Mouse (Mus musculus): ENCODE measurements around the gene Rps19. TPM values are rescaled to one million over a fixed set of nuclear protein-coding genes. Genes with fewer than 3 reads are reported as not detected.

Rps19 gene
- polyA plus RNA-seq, 1 experiment, result 1,912 TPM

DNA sequence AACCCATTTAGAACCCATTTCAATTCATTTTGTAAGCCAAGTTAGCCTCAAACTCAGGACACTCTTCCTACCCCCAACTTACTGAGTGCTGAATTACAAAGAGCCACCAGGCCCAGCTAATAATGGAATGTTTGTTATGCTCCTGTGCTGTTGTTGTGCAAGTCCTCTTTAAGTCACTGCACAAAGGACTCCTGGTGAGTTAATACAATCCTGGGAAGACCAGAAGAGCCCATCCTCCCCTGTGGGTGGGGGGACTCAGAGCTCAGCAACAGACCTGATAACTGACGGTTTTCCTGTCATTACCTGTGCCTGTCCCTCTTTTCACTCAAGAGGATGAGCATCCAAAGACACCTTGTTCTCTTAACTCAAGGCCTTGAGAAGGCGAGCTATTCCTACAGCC is 4.6 kb upstream of the Rps19 start:
- TF ChIP-seq MYOG (IDR thresholded peaks at IDR 0.05; ENCODE audit: control insufficient read depth in 1 of 3, insufficient read depth in 1 of 3, insufficient read length in 2 of 3, low read depth in 2 of 3), result no peak
- TF ChIP-seq POLR2AphosphoS2 (IDR thresholded peaks at IDR 0.05; ENCODE audit: insufficient read length, low read depth), result no peak
- TF ChIP-seq MYOD1 (IDR thresholded peaks at IDR 0.05; ENCODE audit: control insufficient read depth in 1 of 3, insufficient read length in 2 of 3, low read depth in 2 of 3), result no peak
- no peak for TF ChIP-seq E2F4 (IDR thresholded peaks at IDR 0.05; ENCODE audit: insufficient read depth)
- TF ChIP-seq USF1 (IDR thresholded peaks at IDR 0.05; ENCODE audit: low read depth), result no peak
- TF ChIP-seq REST (IDR thresholded peaks at IDR 0.05; ENCODE audit: insufficient read depth, insufficient read length), result no peak
- no peak for TF ChIP-seq MAX (IDR thresholded peaks at IDR 0.05; ENCODE audit: low read depth)
- TF ChIP-seq CEBPB (IDR thresholded peaks at IDR 0.05; ENCODE audit: insufficient read depth, poor library complexity, severe bottlenecking), result no peak
- TF ChIP-seq TCF12 (IDR thresholded peaks at IDR 0.05; ENCODE audit: insufficient read depth, poor library complexity, severe bottlenecking), result no peak
- H3K79me2 ChIP-seq (ENCODE audit: control insufficient read depth, insufficient read depth), result no peaks in the 10 kb centered on the region
- H3K27me3 ChIP-seq (ENCODE audit: control insufficient read depth, insufficient read depth, insufficient read length), result peaks cover 34% of the 10 kb centered on the region
- no peak overlapping the region for H3K4me2 ChIP-seq (ENCODE audit: low read depth)
- no peaks in the 10 kb centered on the region for H3K36me3 ChIP-seq (ENCODE audit: control insufficient read depth, insufficient read depth)
- H3K4me3 ChIP-seq, result no peak overlapping the region
- H3ac ChIP-seq (ENCODE audit: control insufficient read depth, insufficient read length), result no peak overlapping the region

DNA sequence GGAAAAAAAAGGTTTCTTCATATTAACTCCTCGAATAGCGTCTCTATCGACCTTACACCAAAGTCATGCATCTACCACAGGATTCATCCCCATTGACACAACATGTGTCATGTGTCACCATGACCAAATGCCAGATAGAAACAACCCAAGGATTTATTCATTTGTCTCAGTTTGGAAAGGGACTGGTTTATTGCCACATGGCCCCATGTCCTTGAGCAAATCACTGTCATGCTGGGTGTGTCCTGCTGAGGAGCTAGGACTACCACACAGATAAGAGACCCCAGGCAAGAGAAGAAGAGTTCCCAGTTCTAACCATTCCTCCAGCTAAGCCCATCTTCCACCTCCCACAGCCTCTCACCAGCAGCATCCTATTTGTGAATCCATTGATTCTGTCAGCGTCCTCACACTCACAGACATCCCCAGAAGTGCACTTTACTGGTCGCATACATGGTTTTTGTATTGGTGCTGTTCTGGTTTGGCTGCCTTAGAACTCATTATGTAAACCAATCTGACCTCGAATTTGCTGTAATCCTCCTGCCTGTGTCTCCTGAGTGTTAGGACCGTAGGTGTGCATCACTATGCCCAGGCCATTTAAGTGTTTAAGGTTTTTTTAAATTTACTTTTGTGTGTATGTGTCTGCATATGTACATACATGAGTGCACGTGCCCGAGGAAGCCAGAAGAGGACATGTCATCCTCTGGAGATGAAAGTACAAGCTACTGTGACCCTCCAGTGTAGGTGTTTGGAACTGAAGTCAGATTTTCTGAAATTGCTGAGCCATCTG is 1.6 kb upstream of the Rps19 start:
- Histone ChIP-seq H3K4me3 (no peak overlapping the region), H3K4me2 (ENCODE audit: low read depth) (no peak overlapping the region), H3ac (ENCODE audit: control insufficient read depth, insufficient read length) (no peak overlapping the region), H3K27me3 (ENCODE audit: control insufficient read depth, insufficient read depth, insufficient read length) (peaks cover 9% of the 10 kb centered on the region), H3K79me2 (ENCODE audit: control insufficient read depth, insufficient read depth) (peaks cover 30% of the 10 kb centered on the region), H3K36me3 (ENCODE audit: control insufficient read depth, insufficient read depth) (peaks cover 23% of the 10 kb centered on the region)
- no peak for TF ChIP-seq SRF (IDR thresholded peaks at IDR 0.05; ENCODE audit: control insufficient read depth, insufficient read length, low read depth)
- TF ChIP-seq E2F4 (IDR thresholded peaks at IDR 0.05; ENCODE audit: insufficient read depth), result no peak
- TF ChIP-seq MYOD1 (IDR thresholded peaks at IDR 0.05; ENCODE audit: control insufficient read depth in 1 of 3, insufficient read length in 2 of 3, low read depth in 2 of 3), result no peak
- no peak for TF ChIP-seq USF1 (IDR thresholded peaks at IDR 0.05; ENCODE audit: low read depth)
- TF ChIP-seq MAX (IDR thresholded peaks at IDR 0.05; ENCODE audit: low read depth), result no peak
- no peak for TF ChIP-seq POLR2A (IDR thresholded peaks at IDR 0.05; ENCODE audit: insufficient read length, low read depth)
- TF ChIP-seq TCF12 (IDR thresholded peaks at IDR 0.05; ENCODE audit: insufficient read depth, poor library complexity, severe bottlenecking), result no peak
- no peak for TF ChIP-seq POLR2AphosphoS2 (IDR thresholded peaks at IDR 0.05; ENCODE audit: insufficient read length, low read depth)
- no peak for TF ChIP-seq CEBPB (IDR thresholded peaks at IDR 0.05; ENCODE audit: insufficient read depth, poor library complexity, severe bottlenecking)
- TF ChIP-seq REST (IDR thresholded peaks at IDR 0.05; ENCODE audit: insufficient read depth, insufficient read length), result no peak
- TF ChIP-seq TCF3 (IDR thresholded peaks at IDR 0.05; ENCODE audit: insufficient read length, low read depth), result no peak
- TF ChIP-seq MYOG (IDR thresholded peaks at IDR 0.05; ENCODE audit: control insufficient read depth in 1 of 3, insufficient read depth in 1 of 3, insufficient read length in 2 of 3, low read depth in 2 of 3), result no peak

GRCm38 (mm10) chr7:24884693-24885291 is 621 bp downstream of the Rps19 start:
- Histone ChIP-seq H3ac (ENCODE audit: control insufficient read depth, insufficient read length) (peak overlapping the region; percentile 99), H3K4me3 (peak overlapping the region; percentile 88), H3K27me3 (ENCODE audit: control insufficient read depth, insufficient read depth, insufficient read length) (peaks cover 4% of the 10 kb centered on the region), H3K79me2 (ENCODE audit: control insufficient read depth, insufficient read depth) (peaks cover 33% of the 10 kb centered on the region), H3K4me2 (ENCODE audit: low read depth) (peak overlapping the region; percentile 99), H3K36me3 (ENCODE audit: control insufficient read depth, insufficient read depth) (peaks cover 37% of the 10 kb centered on the region)
- TF ChIP-seq SRF (IDR thresholded peaks at IDR 0.05; ENCODE audit: control insufficient read depth, insufficient read length, low read depth), result no peak
- no peak for TF ChIP-seq TCF12 (IDR thresholded peaks at IDR 0.05; ENCODE audit: insufficient read depth, poor library complexity, severe bottlenecking)
- no peak for TF ChIP-seq MAX (IDR thresholded peaks at IDR 0.05; ENCODE audit: low read depth)
- TF ChIP-seq REST (IDR thresholded peaks at IDR 0.05; ENCODE audit: insufficient read depth, insufficient read length), result no peak
- peak; percentile 47 for TF ChIP-seq POLR2AphosphoS2 (IDR thresholded peaks at IDR 0.05; ENCODE audit: insufficient read length, low read depth)
- TF ChIP-seq E2F4 (IDR thresholded peaks at IDR 0.05; ENCODE audit: insufficient read depth), result no peak
- TF ChIP-seq CEBPB (IDR thresholded peaks at IDR 0.05; ENCODE audit: insufficient read depth, poor library complexity, severe bottlenecking), result no peak
- TF ChIP-seq TCF3 (IDR thresholded peaks at IDR 0.05; ENCODE audit: insufficient read length, low read depth), result no peak
- no peak for TF ChIP-seq USF1 (IDR thresholded peaks at IDR 0.05; ENCODE audit: low read depth)
- TF ChIP-seq MYOG (IDR thresholded peaks at IDR 0.05; ENCODE audit: control insufficient read depth in 1 of 3, insufficient read depth in 1 of 3, insufficient read length in 2 of 3, low read depth in 2 of 3), result peak in 1 of 3 experiments; percentile 11
- no peak for TF ChIP-seq MYOD1 (IDR thresholded peaks at IDR 0.05; ENCODE audit: control insufficient read depth in 1 of 3, insufficient read length in 2 of 3, low read depth in 2 of 3)
- peak; percentile 20 for TF ChIP-seq POLR2A (IDR thresholded peaks at IDR 0.05; ENCODE audit: insufficient read length, low read depth)

DNA sequence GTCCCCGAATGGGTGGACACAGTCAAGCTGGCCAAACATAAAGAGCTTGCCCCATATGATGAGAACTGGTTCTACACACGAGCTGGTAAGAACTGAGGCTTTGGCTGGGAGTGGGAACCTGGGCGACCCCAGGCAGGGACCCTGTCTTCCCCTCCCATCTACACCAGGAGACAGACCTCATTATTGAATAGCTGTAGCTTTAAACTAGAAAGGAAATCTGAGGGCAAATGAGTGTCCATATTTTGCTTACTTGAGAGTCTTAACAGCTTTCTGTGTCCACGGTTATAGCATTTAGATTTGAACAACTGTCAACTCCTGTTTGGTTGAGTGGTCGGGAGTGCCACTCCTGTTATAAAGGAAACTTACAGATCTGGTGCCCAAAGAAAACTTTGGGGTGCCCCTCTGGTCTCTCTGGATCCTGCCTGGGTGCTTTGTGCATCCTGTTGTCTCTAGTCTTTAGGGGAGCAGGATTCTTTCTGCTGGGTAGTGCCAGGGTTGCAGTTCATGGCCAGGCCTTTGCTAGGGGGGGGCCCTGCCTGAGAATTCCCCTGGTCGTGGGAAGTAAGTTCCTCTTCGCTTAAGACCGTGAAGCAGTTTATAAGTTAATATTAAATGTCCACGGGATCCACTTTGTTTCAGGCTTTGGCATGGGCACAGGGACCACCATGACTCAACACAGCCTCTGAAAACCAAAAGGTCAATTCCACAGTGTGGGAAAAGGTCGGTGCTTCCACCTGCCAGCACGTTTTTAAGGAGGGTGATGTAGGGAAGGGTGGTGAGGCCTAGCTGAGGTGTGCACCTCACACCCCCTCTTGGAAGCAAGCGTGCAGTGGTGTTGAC is 1.5 kb downstream of the Rps19 start:
- Histone ChIP-seq H3K4me2 (ENCODE audit: low read depth) (peak overlapping the region; percentile 99), H3ac (ENCODE audit: control insufficient read depth, insufficient read length) (peak overlapping the region; percentile 99), H3K79me2 (ENCODE audit: control insufficient read depth, insufficient read depth) (peaks cover 33% of the 10 kb centered on the region), H3K36me3 (ENCODE audit: control insufficient read depth, insufficient read depth) (peaks cover 43% of the 10 kb centered on the region), H3K27me3 (ENCODE audit: control insufficient read depth, insufficient read depth, insufficient read length) (no peaks in the 10 kb centered on the region), H3K4me3 (peak overlapping the region; percentile 88)
- TF ChIP-seq TCF12 (IDR thresholded peaks at IDR 0.05; ENCODE audit: insufficient read depth, poor library complexity, severe bottlenecking), result no peak
- TF ChIP-seq POLR2AphosphoS2 (IDR thresholded peaks at IDR 0.05; ENCODE audit: insufficient read length, low read depth), result no peak
- peak; percentile 29 for TF ChIP-seq POLR2A (IDR thresholded peaks at IDR 0.05; ENCODE audit: insufficient read length, low read depth)
- no peak for TF ChIP-seq SRF (IDR thresholded peaks at IDR 0.05; ENCODE audit: control insufficient read depth, insufficient read length, low read depth)
